Mouse (Mus musculus): ENCODE measurements around the gene Slc9a9. TPM values are rescaled to one million over a fixed set of nuclear protein-coding genes. Genes with fewer than 3 reads are reported as not detected.

The Slc9a9 gene
- polyA plus RNA-seq, 1 experiment = 4.4 TPM

GRCm38 (mm10) chr9:94922062-94922461 is 252.4 kb downstream of the Slc9a9 start:
- no peaks in the 10 kb centered on the region for H3K36me3 ChIP-seq (ENCODE audit: control insufficient read depth, insufficient read depth)
- no peak for TF ChIP-seq MYOG (IDR thresholded peaks at IDR 0.05; ENCODE audit: control insufficient read depth, extremely low read depth, insufficient read length)
- TF ChIP-seq CTCF (IDR thresholded peaks at IDR 0.05; ENCODE audit: control insufficient read depth, insufficient read depth, insufficient read length) = no peak
- TF ChIP-seq MYOD1 (IDR thresholded peaks at IDR 0.05; ENCODE audit: control insufficient read depth, insufficient read length, low read depth) = no peak
- TF ChIP-seq USF1 (IDR thresholded peaks at IDR 0.05; ENCODE audit: low read depth) = no peak
- TF ChIP-seq FOSL1 (IDR thresholded peaks at IDR 0.05; ENCODE audit: insufficient read depth, low read length, poor library complexity, severe bottlenecking) = no peak
- no peak for TF ChIP-seq MAX (IDR thresholded peaks at IDR 0.05)
- TF ChIP-seq CEBPB (IDR thresholded peaks at IDR 0.05; ENCODE audit: low read depth) = no peak
- no peaks in the 10 kb centered on the region for H3K27me3 ChIP-seq (ENCODE audit: control insufficient read depth, insufficient read depth, insufficient read length)
- H3K79me3 ChIP-seq (ENCODE audit: low read depth) = no peaks in the 10 kb centered on the region
- H3ac ChIP-seq (ENCODE audit: control insufficient read depth, insufficient read length, low read depth) = no peak overlapping the region
- H3K79me2 ChIP-seq (ENCODE audit: control insufficient read depth, insufficient read depth) = no peaks in the 10 kb centered on the region
- H3K4me3 ChIP-seq (ENCODE audit: insufficient read depth, poor library complexity, severe bottlenecking) = no peak overlapping the region

DNA sequence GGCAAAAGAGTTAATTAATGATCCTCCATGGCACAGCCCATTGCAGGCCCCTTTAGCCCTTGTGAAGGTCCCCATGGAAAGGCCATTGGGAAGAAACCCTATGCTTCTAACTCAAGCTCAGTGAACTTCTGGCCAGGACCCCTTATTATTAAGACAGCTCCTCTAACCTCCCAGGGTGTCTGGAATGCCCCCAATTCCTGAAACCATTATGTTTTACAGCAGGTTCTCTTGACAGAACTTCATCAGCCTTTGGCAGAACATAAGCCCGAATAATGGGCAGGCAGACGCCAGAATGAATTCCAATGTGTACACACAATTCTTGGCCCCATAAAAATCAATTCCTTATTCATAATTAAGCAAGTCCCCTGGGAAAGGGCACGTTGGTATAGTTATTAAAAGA is 256.1 kb downstream of the Slc9a9 start:
- Histone ChIP-seq H3K27me3 (ENCODE audit: control insufficient read depth, insufficient read depth, insufficient read length) (no peaks in the 10 kb centered on the region), H3ac (ENCODE audit: control insufficient read depth, insufficient read length, low read depth) (no peak overlapping the region), H3K79me2 (ENCODE audit: control insufficient read depth, insufficient read depth) (no peaks in the 10 kb centered on the region), H3K36me3 (ENCODE audit: control insufficient read depth, insufficient read depth) (no peaks in the 10 kb centered on the region), H3K4me3 (ENCODE audit: insufficient read depth, poor library complexity, severe bottlenecking) (no peak overlapping the region), H3K79me3 (ENCODE audit: low read depth) (no peaks in the 10 kb centered on the region)
- TF ChIP-seq CEBPB (IDR thresholded peaks at IDR 0.05; ENCODE audit: low read depth) (no peak), USF1 (IDR thresholded peaks at IDR 0.05; ENCODE audit: low read depth) (no peak), MYOD1 (IDR thresholded peaks at IDR 0.05; ENCODE audit: control insufficient read depth, insufficient read length, low read depth) (no peak), FOSL1 (IDR thresholded peaks at IDR 0.05; ENCODE audit: insufficient read depth, low read length, poor library complexity, severe bottlenecking) (no peak), MAX (IDR thresholded peaks at IDR 0.05) (no peak), MYOG (IDR thresholded peaks at IDR 0.05; ENCODE audit: control insufficient read depth, extremely low read depth, insufficient read length) (no peak), CTCF (IDR thresholded peaks at IDR 0.05; ENCODE audit: control insufficient read depth, insufficient read depth, insufficient read length) (no peak)

DNA sequence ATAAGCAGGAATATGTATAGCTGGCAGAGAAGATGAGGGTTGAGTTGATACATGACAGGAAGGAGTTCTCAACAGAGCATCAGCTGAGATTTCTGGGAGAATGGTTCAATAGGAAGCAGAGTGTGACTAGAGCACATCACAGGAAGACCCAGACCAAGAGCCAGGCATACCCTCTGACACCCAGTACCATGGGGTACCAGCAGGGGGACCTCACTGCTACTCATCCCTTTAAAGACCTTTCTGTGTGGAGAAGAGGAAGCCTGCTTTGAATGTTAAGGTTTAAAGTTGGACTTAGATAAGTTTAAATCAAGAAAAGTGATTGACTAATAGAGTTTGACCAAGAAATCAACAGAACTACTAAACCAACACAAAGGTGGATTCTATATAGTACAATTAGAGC is 257.4 kb downstream of the Slc9a9 start:
- TF ChIP-seq MYOD1 (IDR thresholded peaks at IDR 0.05; ENCODE audit: control insufficient read depth, insufficient read length, low read depth) (no peak), CTCF (IDR thresholded peaks at IDR 0.05; ENCODE audit: control insufficient read depth, insufficient read depth, insufficient read length) (no peak), FOSL1 (IDR thresholded peaks at IDR 0.05; ENCODE audit: insufficient read depth, low read length, poor library complexity, severe bottlenecking) (no peak), USF1 (IDR thresholded peaks at IDR 0.05; ENCODE audit: low read depth) (no peak), MAX (IDR thresholded peaks at IDR 0.05) (no peak), MYOG (IDR thresholded peaks at IDR 0.05; ENCODE audit: control insufficient read depth, extremely low read depth, insufficient read length) (no peak)
- no peaks in the 10 kb centered on the region for H3K79me2 ChIP-seq (ENCODE audit: control insufficient read depth, insufficient read depth)
- no peak overlapping the region for H3K4me3 ChIP-seq (ENCODE audit: insufficient read depth, poor library complexity, severe bottlenecking)
- no peaks in the 10 kb centered on the region for H3K79me3 ChIP-seq (ENCODE audit: low read depth)
- no peaks in the 10 kb centered on the region for H3K36me3 ChIP-seq (ENCODE audit: control insufficient read depth, insufficient read depth)
- no peaks in the 10 kb centered on the region for H3K27me3 ChIP-seq (ENCODE audit: control insufficient read depth, insufficient read depth, insufficient read length)
- H3ac ChIP-seq (ENCODE audit: control insufficient read depth, insufficient read length, low read depth) = no peak overlapping the region

GRCm38 (mm10) chr9:94945569-94946135 is 275.9 kb downstream of the Slc9a9 start:
- Histone ChIP-seq H3K36me3 (ENCODE audit: control insufficient read depth, insufficient read depth) (no peaks in the 10 kb centered on the region), H3K27me3 (ENCODE audit: control insufficient read depth, insufficient read depth, insufficient read length) (no peaks in the 10 kb centered on the region), H3K79me2 (ENCODE audit: control insufficient read depth, insufficient read depth) (no peaks in the 10 kb centered on the region), H3ac (ENCODE audit: control insufficient read depth, insufficient read length, low read depth) (no peak overlapping the region), H3K79me3 (ENCODE audit: low read depth) (no peaks in the 10 kb centered on the region), H3K4me3 (ENCODE audit: insufficient read depth, poor library complexity, severe bottlenecking) (no peak overlapping the region)
- no peak for TF ChIP-seq MYOG (IDR thresholded peaks at IDR 0.05; ENCODE audit: control insufficient read depth, extremely low read depth, insufficient read length)
- no peak for TF ChIP-seq CEBPB (IDR thresholded peaks at IDR 0.05; ENCODE audit: low read depth)
- TF ChIP-seq FOSL1 (IDR thresholded peaks at IDR 0.05; ENCODE audit: insufficient read depth, low read length, poor library complexity, severe bottlenecking) = no peak
- TF ChIP-seq MYOD1 (IDR thresholded peaks at IDR 0.05; ENCODE audit: control insufficient read depth, insufficient read length, low read depth) = no peak
- TF ChIP-seq USF1 (IDR thresholded peaks at IDR 0.05; ENCODE audit: low read depth) = no peak
- TF ChIP-seq MAX (IDR thresholded peaks at IDR 0.05) = no peak
- no peak for TF ChIP-seq CTCF (IDR thresholded peaks at IDR 0.05; ENCODE audit: control insufficient read depth, insufficient read depth, insufficient read length)

- Histone ChIP-seq H3ac (ENCODE audit: control insufficient read depth, insufficient read length, low read depth) (no peak overlapping the region), H3K36me3 (ENCODE audit: control insufficient read depth, insufficient read depth) (no peaks in the 10 kb centered on the region), H3K79me2 (ENCODE audit: control insufficient read depth, insufficient read depth) (no peaks in the 10 kb centered on the region), H3K27me3 (ENCODE audit: control insufficient read depth, insufficient read depth, insufficient read length) (no peaks in the 10 kb centered on the region), H3K79me3 (ENCODE audit: low read depth) (no peaks in the 10 kb centered on the region), H3K4me3 (ENCODE audit: insufficient read depth, poor library complexity, severe bottlenecking) (no peak overlapping the region)
- TF ChIP-seq MYOD1 (IDR thresholded peaks at IDR 0.05; ENCODE audit: control insufficient read depth, insufficient read length, low read depth) (no peak), MYOG (IDR thresholded peaks at IDR 0.05; ENCODE audit: control insufficient read depth, extremely low read depth, insufficient read length) (no peak), CTCF (IDR thresholded peaks at IDR 0.05; ENCODE audit: control insufficient read depth, insufficient read depth, insufficient read length) (no peak), CEBPB (IDR thresholded peaks at IDR 0.05; ENCODE audit: low read depth) (no peak)
These were observed 277.5 kb downstream of the Slc9a9 start for GRCm38 (mm10) chr9:94947246-94947645.

- Histone ChIP-seq H3K36me3 (ENCODE audit: control insufficient read depth, insufficient read depth) (no peaks in the 10 kb centered on the region), H3ac (ENCODE audit: control insufficient read depth, insufficient read length, low read depth) (no peak overlapping the region), H3K79me3 (ENCODE audit: low read depth) (no peaks in the 10 kb centered on the region), H3K4me3 (ENCODE audit: insufficient read depth, poor library complexity, severe bottlenecking) (no peak overlapping the region), H3K79me2 (ENCODE audit: control insufficient read depth, insufficient read depth) (no peaks in the 10 kb centered on the region), H3K27me3 (ENCODE audit: control insufficient read depth, insufficient read depth, insufficient read length) (no peaks in the 10 kb centered on the region)
- TF ChIP-seq CTCF (IDR thresholded peaks at IDR 0.05; ENCODE audit: control insufficient read depth, insufficient read depth, insufficient read length) = no peak
- peak; percentile 7 for TF ChIP-seq MYOD1 (IDR thresholded peaks at IDR 0.05; ENCODE audit: control insufficient read depth, insufficient read length, low read depth)
- TF ChIP-seq USF1 (IDR thresholded peaks at IDR 0.05; ENCODE audit: low read depth) = no peak
- no peak for TF ChIP-seq MAX (IDR thresholded peaks at IDR 0.05)
- TF ChIP-seq MYOG (IDR thresholded peaks at IDR 0.05; ENCODE audit: control insufficient read depth, extremely low read depth, insufficient read length) = no peak
These were observed 281.0 kb downstream of the Slc9a9 start for GRCm38 (mm10) chr9:94950676-94951075.

All from C2C12 (cell line).